Mouse (Mus musculus) bone marrow macrophage, adult 2 months (primary cell): ENCODE results near the gene Srek1ip1.

ENCODE experiments used
- CTCF ChIP-seq: IDR thresholded peaks from 2 replicates; pipeline ENCODE4 v1.5.1; 2012; ENCODE audit warnings: low read depth, mild to moderate bottlenecking, low read length, moderate library complexity
- POLR2A ChIP-seq: IDR thresholded peaks from 2 replicates; pipeline ENCODE4 v1.6.1; 2012; ENCODE audit warnings: mild to moderate bottlenecking, low read depth, low read length, borderline replicate concordance

DNA sequence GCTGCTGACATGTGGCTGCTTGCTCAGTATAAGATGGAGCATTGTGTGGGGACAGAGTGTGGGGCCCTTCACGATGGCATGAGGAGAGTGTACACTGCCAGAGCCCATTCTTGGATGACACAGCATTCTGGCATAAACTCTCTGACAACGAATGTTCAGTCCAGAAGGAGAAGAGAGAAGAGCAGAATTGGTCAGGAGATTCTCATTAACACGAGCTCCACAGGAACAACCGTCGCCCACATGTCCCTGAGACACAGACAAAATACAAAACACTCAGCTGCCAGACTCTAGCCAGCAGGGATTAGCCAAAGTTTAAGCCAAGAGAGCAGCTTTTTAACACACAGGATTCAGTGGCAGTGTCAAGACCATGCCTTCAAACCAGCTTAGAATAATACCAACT is 74.4 kb downstream of the Srek1ip1 start:
- TF ChIP-seq CTCF (no peak), POLR2A (no peak)
